Mouse (Mus musculus): ENCODE results near the gene Ak1. TPM values are rescaled to one million over a fixed set of nuclear protein-coding genes. Genes with fewer than 3 reads are reported as not detected.
A peak's percentile ranks its signal among the peaks of the same experiment; 100 is the strongest.

Ak1 gene
- polyA plus RNA-seq, 1 experiment from 2014 or later = 2.2 TPM

DNA sequence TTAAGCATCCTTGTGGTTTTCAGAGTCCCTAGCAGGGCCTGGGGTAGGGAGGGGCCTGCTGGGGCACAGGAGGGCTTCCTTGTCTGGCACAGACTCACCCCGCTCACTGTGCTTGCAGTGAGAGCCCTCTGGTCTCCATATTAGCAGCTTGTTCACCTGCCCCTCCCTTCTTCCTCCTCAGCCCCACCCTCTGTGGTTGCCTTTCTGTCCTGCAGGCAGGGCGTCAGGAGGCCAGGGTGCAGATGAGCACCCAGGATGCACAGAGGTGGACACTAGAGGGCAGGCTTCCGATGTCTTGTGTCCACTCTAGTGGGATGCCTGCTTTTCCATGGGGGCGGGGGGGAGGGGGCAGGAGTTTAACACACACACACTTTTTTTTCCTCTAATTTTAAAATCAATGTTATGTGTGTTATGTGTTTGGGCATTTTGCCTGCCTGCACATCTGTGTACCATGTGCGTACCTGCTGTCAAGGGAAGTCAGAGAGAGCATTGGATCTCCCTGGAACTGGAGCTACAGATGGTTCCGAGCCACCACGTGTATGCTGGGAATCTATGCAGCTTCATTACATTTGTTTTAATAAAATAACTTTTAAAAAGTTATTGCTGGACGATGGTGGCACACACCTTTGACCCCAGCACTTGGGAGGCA, 20.0 kb upstream of the Ak1 start:
- Histone ChIP-seq H3K9me3 (replicated peaks) (no peaks in the 10 kb centered on the region), H3K4me3 (replicated peaks) (no peak overlapping the region), H3K27me3 (no peaks in the 10 kb centered on the region), H3K36me3 (peaks cover 4% of the 10 kb centered on the region; the same call in 1 of the 2 replicates), H3K9ac (peak overlapping the region; percentile 54; the same call in 1 of the 2 replicates), H3K4me2 (peak overlapping the region; percentile 67), H3K4me1 (replicated peaks) (peaks cover 39% of the 10 kb centered on the region), H3K27ac (peak overlapping the region; percentile 39; the same call in 1 of the 2 replicates)
- ATAC-seq (ENCODE audit: low read depth) (peak; percentile 79), DNase-seq (peak; percentile 64)
- WGBS (ENCODE audit: insufficient replicate concordance) = 34% methylated on average over 8 of the region's 8 CpGs

DNA sequence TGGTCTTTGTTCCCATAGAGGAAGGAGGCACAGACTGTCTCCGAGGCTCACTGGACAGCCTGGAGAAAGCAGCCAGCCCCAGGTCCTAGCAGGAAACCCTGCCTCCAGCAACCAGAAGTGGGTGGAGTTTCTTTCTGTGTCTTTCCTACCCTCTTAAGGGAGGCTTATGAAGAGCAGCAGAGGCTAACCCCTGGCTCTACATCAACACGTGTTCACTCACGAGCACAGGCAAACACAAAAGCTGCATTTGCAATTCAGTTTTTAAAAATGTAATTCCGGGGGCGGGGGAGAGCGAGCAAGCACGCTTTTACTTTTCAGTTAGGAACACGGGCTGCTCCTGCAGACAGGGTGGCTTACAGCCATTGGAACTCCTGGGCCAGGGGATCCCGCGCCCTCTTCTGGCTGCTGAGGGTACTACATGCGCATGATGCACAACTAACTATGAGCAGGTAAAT, 18.9 kb upstream of the Ak1 start:
- peaks cover 48% of the 10 kb centered on the region for H3K4me1 ChIP-seq (replicated peaks)
- H3K9me3 ChIP-seq (replicated peaks) = no peaks in the 10 kb centered on the region
- H3K27me3 ChIP-seq = no peaks in the 10 kb centered on the region
- peak overlapping the region; percentile 66 for H3K27ac ChIP-seq
- H3K36me3 ChIP-seq = 0 out of 2 replicates have a peak, but pooled peaks cover 4% of the 10 kb centered on the region
- WGBS (ENCODE audit: insufficient replicate concordance) = under 1% methylated on average over 11 of the region's 11 CpGs
- peak overlapping the region; percentile 48; the same call in 1 of the 2 replicates for H3K9ac ChIP-seq
- ATAC-seq (ENCODE audit: low read depth) (peak; percentile 54), DNase-seq (peak; percentile 81)
- H3K4me2 ChIP-seq = peak overlapping the region; percentile 67
- H3K4me3 ChIP-seq (replicated peaks) = peak overlapping the region; percentile 54

DNA sequence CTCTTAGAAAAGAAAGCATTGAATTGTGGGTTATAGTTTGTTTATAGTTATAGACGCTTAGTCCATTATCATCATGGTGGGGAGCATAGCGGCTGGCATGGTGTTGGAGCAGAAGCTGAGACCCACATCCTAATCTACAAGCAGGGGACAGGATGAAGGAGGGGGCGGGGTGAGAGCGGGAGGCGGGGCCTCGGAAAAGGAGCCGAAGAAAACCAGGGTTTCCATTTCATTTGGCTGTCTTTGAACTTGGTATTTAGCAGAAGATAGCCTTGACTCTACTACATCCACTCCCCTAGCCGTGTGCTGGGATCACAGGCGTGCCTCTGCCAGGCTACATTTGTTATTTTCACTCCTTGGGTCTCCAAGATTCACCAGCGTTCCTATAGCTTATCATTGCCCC, 16.9 kb upstream of the Ak1 start:
- no peaks in the 10 kb centered on the region for H3K9me3 ChIP-seq (replicated peaks)
- H3K4me1 ChIP-seq (replicated peaks) = peaks cover 68% of the 10 kb centered on the region
- H3K4me2 ChIP-seq = peak overlapping the region; percentile 38
- ATAC-seq (ENCODE audit: low read depth) (no peak), DNase-seq (no peak)
- H3K27me3 ChIP-seq = no peaks in the 10 kb centered on the region
- no peaks in the 10 kb centered on the region for H3K36me3 ChIP-seq
- peak overlapping the region; percentile 29 for H3K4me3 ChIP-seq (replicated peaks)
- 29% methylated on average over 10 of the region's 10 CpGs for WGBS (ENCODE audit: insufficient replicate concordance)
- H3K27ac ChIP-seq = no peak overlapping the region
- H3K9ac ChIP-seq = peak overlapping the region; percentile 15; the same call in 1 of the 2 replicates

DNA sequence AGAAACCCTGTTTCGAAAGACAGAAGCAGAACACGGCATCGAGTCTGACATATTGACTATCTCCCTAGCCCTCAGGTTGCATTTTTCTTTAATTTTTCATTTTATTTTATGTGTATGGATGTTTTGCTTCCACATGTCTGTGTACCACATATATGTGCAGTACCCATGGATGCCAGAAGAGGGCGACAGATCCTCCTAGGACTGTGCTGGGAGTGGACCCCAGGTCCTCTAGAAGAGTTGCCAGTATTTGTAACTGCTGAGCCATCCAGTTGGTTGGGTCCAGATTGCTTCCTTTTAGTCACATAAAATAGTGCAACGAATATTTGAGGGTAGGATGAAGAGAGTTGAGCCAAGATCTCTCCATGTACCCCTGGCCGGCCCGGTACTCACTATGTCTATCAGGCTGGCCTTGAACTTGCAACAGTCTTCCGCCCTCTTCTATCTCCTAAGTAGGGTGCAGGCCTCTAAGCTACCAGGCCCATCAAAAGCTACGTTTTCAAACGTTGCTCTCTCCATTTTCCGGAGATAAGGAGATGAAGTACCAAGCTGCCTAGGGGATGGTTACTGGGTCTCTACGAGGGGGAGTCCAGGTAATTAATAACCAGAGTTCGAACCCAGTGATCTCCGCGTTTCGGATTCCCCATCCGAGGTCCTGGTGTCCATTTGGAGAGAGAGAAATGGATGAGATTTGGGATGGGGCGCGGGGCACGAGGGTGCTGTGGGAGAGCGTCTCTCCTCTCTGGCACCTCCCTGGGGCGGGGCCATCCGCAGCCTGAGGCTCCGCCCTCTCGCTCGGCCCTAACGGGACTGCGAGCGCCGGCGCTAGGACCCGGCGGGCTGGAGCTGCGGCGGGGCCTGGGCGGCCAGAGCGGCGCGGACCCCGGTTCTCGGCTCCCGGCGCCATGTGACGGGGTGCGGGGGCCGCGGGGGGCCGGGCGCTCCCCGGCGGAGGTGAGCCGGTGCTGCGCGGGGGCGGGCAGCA, 15.1 kb upstream of the Ak1 start:
- peak overlapping the region; percentile 97 for H3K4me2 ChIP-seq
- peak overlapping the region; percentile 83 for H3K27ac ChIP-seq
- H3K27me3 ChIP-seq = no peaks in the 10 kb centered on the region
- H3K9ac ChIP-seq = peak overlapping the region; percentile 83
- 9% methylated on average over 52 of the region's 55 CpGs for WGBS (ENCODE audit: insufficient replicate concordance)
- peaks cover 79% of the 10 kb centered on the region for H3K4me1 ChIP-seq (replicated peaks)
- peak; percentile 89 for DNase-seq
- H3K36me3 ChIP-seq = no peaks in the 10 kb centered on the region
- ATAC-seq (ENCODE audit: low read depth) = peak; percentile 74
- no peaks in the 10 kb centered on the region for H3K9me3 ChIP-seq (replicated peaks)
- H3K4me3 ChIP-seq (replicated peaks) = peak overlapping the region; percentile 76

DNA sequence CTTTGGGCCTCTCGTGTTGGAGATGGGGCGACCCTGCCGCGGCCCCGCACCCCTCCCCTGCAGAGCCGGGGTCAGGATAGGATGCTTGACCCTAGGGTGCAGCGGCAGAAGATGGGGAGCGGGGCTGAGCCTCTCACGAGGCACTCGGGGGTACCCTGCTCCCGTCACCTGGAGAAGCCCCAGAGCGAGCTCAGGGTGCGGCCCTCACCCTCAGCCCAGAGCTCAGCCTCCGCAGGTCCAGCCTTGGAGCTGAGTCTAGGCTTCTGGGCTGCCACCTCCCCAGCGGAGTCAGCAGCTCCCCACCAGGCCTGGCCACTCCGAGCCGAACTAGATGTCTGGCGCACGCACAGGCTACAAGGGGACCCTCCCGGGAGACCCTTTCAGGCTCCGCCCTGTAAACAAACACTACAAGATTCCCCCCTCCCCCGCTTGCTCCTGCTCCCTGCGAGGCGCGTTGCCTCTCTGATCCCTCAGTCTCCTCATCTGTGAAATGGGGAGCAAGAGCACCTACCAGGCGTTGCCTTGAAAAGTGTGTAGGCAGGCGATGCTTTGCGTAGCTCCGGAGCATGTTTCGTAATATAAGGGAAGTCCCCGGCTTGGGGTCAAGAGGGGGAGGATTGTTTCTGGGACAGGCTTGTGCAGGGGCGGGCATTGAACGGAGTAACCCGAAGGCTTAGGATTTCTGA, 14.2 kb upstream of the Ak1 start:
- Histone ChIP-seq H3K4me3 (replicated peaks) (peak overlapping the region; percentile 76), H3K36me3 (peaks cover 5% of the 10 kb centered on the region), H3K9me3 (replicated peaks) (no peaks in the 10 kb centered on the region), H3K9ac (peak overlapping the region; percentile 83), H3K27me3 (no peaks in the 10 kb centered on the region), H3K27ac (peak overlapping the region; percentile 83), H3K4me1 (replicated peaks) (peaks cover 79% of the 10 kb centered on the region), H3K4me2 (peak overlapping the region; percentile 97)
- ATAC-seq (ENCODE audit: low read depth) = peak; percentile 30
- DNase-seq = peak; percentile 48
- under 1% methylated on average over 34 of the region's 34 CpGs for WGBS (ENCODE audit: insufficient replicate concordance)

DNA sequence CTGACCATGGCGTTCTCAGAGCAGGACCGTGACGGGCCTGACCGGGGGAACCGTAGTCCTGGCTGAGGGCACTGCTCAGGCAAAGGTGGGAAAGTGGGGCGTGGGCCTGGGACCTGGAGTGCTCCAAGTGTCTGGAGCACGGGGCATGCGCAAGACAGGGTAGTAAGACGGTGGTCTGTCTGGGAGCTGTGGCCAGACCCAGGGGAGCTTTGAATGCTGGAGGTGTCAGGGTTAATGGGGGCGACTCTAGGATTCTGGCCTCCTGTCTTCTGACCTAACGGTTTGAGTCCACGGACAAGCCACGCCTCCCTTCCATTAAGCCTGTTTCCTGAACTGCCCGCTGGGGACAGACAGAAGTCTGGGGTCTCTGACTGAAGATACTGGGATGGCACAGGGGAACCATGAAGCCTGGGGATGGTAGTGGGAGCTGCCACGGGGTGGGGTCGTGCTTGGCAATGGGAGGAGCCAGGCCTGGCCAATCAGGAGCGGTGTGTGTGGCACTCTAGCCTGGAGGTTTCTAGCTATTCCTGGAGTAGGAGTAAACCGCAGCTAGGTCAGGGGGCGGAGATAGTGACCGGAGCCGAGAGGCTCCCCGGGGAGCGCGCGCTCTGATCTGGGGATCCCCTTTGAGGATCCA, 13.3 kb upstream of the Ak1 start:
- ATAC-seq (ENCODE audit: low read depth) = peak; percentile 76
- Histone ChIP-seq H3K9ac (peak overlapping the region; percentile 83), H3K4me1 (replicated peaks) (peaks cover 76% of the 10 kb centered on the region), H3K9me3 (replicated peaks) (no peaks in the 10 kb centered on the region), H3K27ac (peak overlapping the region; percentile 83), H3K4me2 (peak overlapping the region; percentile 97), H3K27me3 (no peaks in the 10 kb centered on the region), H3K36me3 (peaks cover 13% of the 10 kb centered on the region), H3K4me3 (replicated peaks) (peak overlapping the region; percentile 76)
- 2% methylated on average over 25 of the region's 25 CpGs for WGBS (ENCODE audit: insufficient replicate concordance)
- DNase-seq = peak; percentile 78

DNA sequence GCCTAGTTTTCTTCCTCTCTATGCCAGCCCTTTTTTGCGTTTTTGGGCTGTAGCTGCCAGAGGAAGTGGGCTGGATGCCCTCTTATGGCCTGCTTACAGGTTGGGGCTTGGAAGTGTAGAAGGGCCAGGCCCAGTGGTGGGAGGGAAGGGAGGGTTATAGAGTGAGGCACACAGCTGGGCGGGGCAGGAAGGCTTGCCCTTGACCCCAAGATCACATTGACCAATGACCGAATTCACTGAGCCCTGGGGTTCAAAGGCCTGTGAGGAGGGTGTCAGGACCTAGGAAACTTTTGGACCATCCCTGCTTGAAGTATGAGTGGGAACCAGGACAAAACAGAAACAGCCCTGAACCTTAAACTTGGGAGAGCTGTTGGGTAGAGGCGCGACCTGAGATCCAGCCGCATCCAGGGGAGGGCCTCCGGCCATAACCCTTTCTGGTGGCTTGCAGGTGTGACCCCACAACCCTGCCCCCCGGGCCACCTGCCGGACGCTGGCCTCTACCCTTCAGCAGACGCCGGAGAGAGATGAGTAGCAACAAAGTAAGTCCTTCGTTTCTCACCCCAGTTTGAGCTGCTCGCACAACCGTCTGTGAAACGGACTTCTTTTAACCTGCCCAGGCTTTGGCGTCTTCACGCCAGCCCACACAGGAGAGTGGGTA, 12.7 kb upstream of the Ak1 start:
- Histone ChIP-seq H3K4me3 (replicated peaks) (peak overlapping the region; percentile 76), H3K9me3 (replicated peaks) (no peaks in the 10 kb centered on the region), H3K36me3 (peaks cover 18% of the 10 kb centered on the region), H3K27me3 (no peaks in the 10 kb centered on the region), H3K27ac (peak overlapping the region; percentile 83), H3K4me2 (peak overlapping the region; percentile 97), H3K4me1 (replicated peaks) (peaks cover 76% of the 10 kb centered on the region), H3K9ac (peak overlapping the region; percentile 83)
- DNase-seq = peak; percentile 11
- WGBS (ENCODE audit: insufficient replicate concordance) = 41% methylated on average over 18 of the region's 18 CpGs
- ATAC-seq (ENCODE audit: low read depth) = peak; percentile 46

DNA sequence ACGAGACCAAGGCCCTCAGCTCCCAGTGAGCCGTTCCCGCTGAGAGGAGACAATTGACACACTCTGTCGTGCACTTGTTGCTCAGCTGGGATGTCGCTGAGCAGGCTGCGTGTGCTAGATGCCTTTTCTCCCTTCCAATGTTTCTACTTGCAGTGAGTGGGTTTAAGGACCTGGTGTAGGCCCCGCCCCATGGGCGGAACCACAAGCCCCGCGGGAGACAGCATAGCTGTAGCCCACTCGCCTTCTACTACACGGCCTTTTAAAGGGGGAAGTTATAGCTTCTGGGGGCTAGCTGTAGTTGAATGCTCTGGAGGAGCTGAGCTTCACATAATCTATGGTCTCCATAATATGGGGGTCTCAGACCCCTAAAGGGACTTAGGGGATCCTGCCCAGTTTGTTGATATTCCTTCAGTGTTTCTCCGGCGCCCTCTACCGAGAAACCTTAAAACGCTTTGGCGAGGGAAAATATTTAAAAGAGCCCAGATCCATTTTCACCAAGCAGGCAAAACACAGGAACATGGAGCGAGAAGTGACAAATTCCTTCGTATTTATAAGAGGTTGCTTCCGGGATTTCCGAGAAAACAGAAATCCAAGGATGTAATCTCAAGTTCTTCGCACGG, 10.8 kb upstream of the Ak1 start:
- peak; percentile 47 for DNase-seq
- H3K27me3 ChIP-seq = no peaks in the 10 kb centered on the region
- peak overlapping the region; percentile 26 for H3K27ac ChIP-seq
- peak overlapping the region; percentile 50 for H3K9ac ChIP-seq
- peak overlapping the region; percentile 52 for H3K4me3 ChIP-seq (replicated peaks)
- H3K4me2 ChIP-seq = peak overlapping the region; percentile 97
- ATAC-seq (ENCODE audit: low read depth) = no peak
- 15% methylated on average over 23 of the region's 23 CpGs for WGBS (ENCODE audit: insufficient replicate concordance)
- peaks cover 65% of the 10 kb centered on the region for H3K4me1 ChIP-seq (replicated peaks)
- H3K36me3 ChIP-seq = peaks cover 31% of the 10 kb centered on the region
- H3K9me3 ChIP-seq (replicated peaks) = no peaks in the 10 kb centered on the region

DNA sequence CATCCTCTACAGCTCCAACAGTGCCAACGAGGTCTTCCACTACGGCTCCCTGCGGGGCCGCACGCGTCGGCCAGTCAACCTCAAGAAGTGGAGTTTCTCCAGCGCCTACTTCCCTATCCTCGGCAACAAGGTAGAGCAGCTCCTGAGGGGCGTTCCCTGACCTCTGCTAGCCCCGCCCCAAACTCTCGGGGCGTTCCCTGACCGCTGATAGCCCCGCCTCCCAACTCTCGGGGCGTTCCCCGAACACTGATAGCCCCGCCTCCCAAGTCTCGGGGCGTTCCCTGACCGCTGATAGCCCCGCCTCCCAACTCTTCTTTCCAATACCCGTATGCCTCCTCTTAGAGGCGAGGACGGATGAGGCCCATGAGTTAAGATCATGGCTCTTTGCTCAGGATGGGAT, 9.3 kb upstream of the Ak1 start:
- WGBS (ENCODE audit: insufficient replicate concordance) = 64% methylated on average over 26 of the region's 26 CpGs
- H3K4me1 ChIP-seq (replicated peaks) = peaks cover 52% of the 10 kb centered on the region

DNA sequence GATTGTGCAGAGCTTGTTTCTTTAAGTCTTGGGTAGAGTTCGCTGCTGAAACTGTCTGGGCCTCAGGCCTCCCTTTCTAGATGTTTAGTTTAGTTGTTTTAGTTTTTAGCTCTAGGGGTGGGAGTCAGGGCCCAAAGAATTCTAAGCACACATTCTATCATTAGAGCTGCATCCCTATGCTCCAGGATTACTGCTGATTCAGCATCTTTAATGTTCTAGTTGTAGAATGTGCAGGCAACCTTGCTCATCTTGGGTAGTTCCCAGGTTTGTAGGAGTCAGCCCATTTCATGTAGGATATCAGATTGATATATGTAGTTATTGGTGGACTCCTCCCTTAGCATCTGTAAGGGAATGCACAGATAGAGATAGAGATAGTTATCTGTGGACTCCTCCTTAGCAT, 4.4 kb upstream of the Ak1 start:
- 93% methylated on average over 1 of the region's 1 CpGs for WGBS (ENCODE audit: insufficient replicate concordance)
- Histone ChIP-seq H3K4me3 (replicated peaks) (no peak overlapping the region), H3K4me2 (no peak overlapping the region), H3K36me3 (peaks cover 70% of the 10 kb centered on the region), H3K27me3 (no peaks in the 10 kb centered on the region), H3K4me1 (replicated peaks) (peaks cover 31% of the 10 kb centered on the region), H3K9ac (no peak overlapping the region), H3K9me3 (replicated peaks) (no peaks in the 10 kb centered on the region), H3K27ac (no peak overlapping the region)
- no peak for DNase-seq
- ATAC-seq (ENCODE audit: low read depth) = no peak

More for the DNA sequence above, 9.3 kb upstream of the Ak1 start:
- Histone ChIP-seq H3K4me3 (replicated peaks) (no peak overlapping the region), H3K36me3 (peaks cover 46% of the 10 kb centered on the region), H3K4me2 (no peak overlapping the region), H3K9ac (no peak overlapping the region), H3K27ac (no peak overlapping the region; the same call in 1 of the 2 replicates), H3K9me3 (replicated peaks) (no peaks in the 10 kb centered on the region), H3K27me3 (no peaks in the 10 kb centered on the region)
- ATAC-seq (ENCODE audit: low read depth) = no peak
- peak; percentile 53 for DNase-seq
